Mouse (Mus musculus) natural killer cell, adult 2 months (primary cell): ENCODE measurements around the gene Kir3dl1.
"Not testable (repeated sequence)": the region's sequence is repeated elsewhere in the genome, so short reads cannot be mapped to it uniquely, and the experiment has no call there.

Experiments used
- DNase-seq, 2 experiments: peaks; one replicate each; pipeline ENCODE4 v3.0.0; 2022; ENCODE audit warnings: low spot score in 2 of 2

Kir3dl1 gene

GRCm38 (mm10) chrX:136517699-136518098 lies at the start of gene Kir3dl1:
Kir3dl1 (plus strand) TSS chrX:136517999.
- DNase-seq: peak in 1 of 2 experiments; percentile 21

GRCm38 (mm10) chrX:136543956-136544355 lies 26.2 kb downstream of the Kir3dl1 start, which contains the start of gene Kir3dl2:
Kir3dl2 (minus strand) TSS chrX:136544056.
- DNase-seq: not testable (repeated sequence)

- DNase-seq: not testable (repeated sequence)
These were observed 51.3 kb downstream of the Kir3dl1 start for GRCm38 (mm10) chrX:136569094-136569493.
